Mouse (Mus musculus) bone marrow, adult 2 months (tissue): Measurements from ENCODE around the gene Taf7l. TPM values are rescaled to one million over a fixed set of nuclear protein-coding genes. Genes with fewer than 3 reads are reported as not detected.

ENCODE experiments used
- H3K27ac ChIP-seq: fragments of 200-500 bp; 2 replicates; pipeline ENCODE4 v1.5.1; 2012; ENCODE audit warnings: low read depth, mild to moderate bottlenecking, control low read depth, inconsistent platforms, low read length; ENCODE audit not compliant: control insufficient read depth, poor library complexity, insufficient read depth
- H3K4me1 ChIP-seq: fragments of 200-500 bp; 2 replicates; pipeline ENCODE4 v1.6.1; 2011; ENCODE audit warnings: low read length; ENCODE audit not compliant: control insufficient read depth, insufficient read depth
- H3K4me3 ChIP-seq: fragments of 200-500 bp; replicated peaks from 2 replicates; pipeline ENCODE3; 2011; ENCODE audit warnings: mild to moderate bottlenecking, low read depth, low read length, control low read depth; ENCODE audit not compliant: control insufficient read depth
- CTCF ChIP-seq: fragments of 200-500 bp; IDR thresholded peaks from 2 replicates; pipeline ENCODE4 v1.5.1; 2011; ENCODE audit warnings: low read length, control low read depth; ENCODE audit not compliant: control insufficient read depth, insufficient read depth
- POLR2A ChIP-seq: fragments of 200-500 bp; IDR thresholded peaks from 2 replicates; pipeline ENCODE4 v1.6.1; 2011; ENCODE audit warnings: low read depth, mild to moderate bottlenecking, control low read depth, low read length, borderline replicate concordance; ENCODE audit not compliant: control insufficient read depth
- WGBS: fragments of 180-500 bp; shearing (Covaris S2); methylation state at CpG from one replicate; pipeline ENCODE4 v1.1.7; 2018; 5-methylcytosine and 5-hydroxymethylcytosine counted together
- polyA plus RNA-seq: library from polyadenylated mRNA; stranded (reverse); fragments of >200 nt; gene quantifications from 2 replicates; pipeline ENCODE4 v1.2.4, GENCODE M21; 2011; ENCODE audit warnings: low replicate concordance; ENCODE audit not compliant: missing spikeins, insufficient read depth, insufficient read length

The Taf7l gene
- polyA plus RNA-seq, 1 experiment = not detected

GRCm38 (mm10) chrX:134426819-134427218 is 49.5 kb downstream of the Taf7l start:
- 85% methylated on average over 6 of the region's 6 CpGs for WGBS
- TF ChIP-seq CTCF (no peak), POLR2A (no peak)
- no peak overlapping the region for H3K27ac ChIP-seq
- no peak overlapping the region for H3K4me3 ChIP-seq
- no peaks in the 10 kb centered on the region for H3K4me1 ChIP-seq

GRCm38 (mm10) chrX:134425798-134426197 is 50.5 kb downstream of the Taf7l start:
- WGBS = 85% methylated on average over 10 of the region's 10 CpGs
- no peaks in the 10 kb centered on the region for H3K4me1 ChIP-seq
- no peak overlapping the region for H3K4me3 ChIP-seq
- no peak overlapping the region for H3K27ac ChIP-seq
- TF ChIP-seq CTCF = no peak

GRCm38 (mm10) chrX:134424263-134424662 is 52.0 kb downstream of the Taf7l start:
- H3K4me1 ChIP-seq = no peaks in the 10 kb centered on the region
- no peak for TF ChIP-seq CTCF
- no peak for TF ChIP-seq POLR2A
- no peak overlapping the region for H3K4me3 ChIP-seq
- H3K27ac ChIP-seq = no peak overlapping the region
- WGBS = 75% methylated on average over 5 of the region's 5 CpGs

GRCm38 (mm10) chrX:134420097-134420496 is 56.2 kb downstream of the Taf7l start:
- Histone ChIP-seq H3K27ac (no peak overlapping the region), H3K4me1 (no peaks in the 10 kb centered on the region), H3K4me3 (no peak overlapping the region)
- TF ChIP-seq POLR2A (no peak), CTCF (no peak)
- 80% methylated on average over 5 of the region's 5 CpGs for WGBS

GRCm38 (mm10) chrX:134412096-134412495 is 64.2 kb downstream of the Taf7l start:
- no peaks in the 10 kb centered on the region for H3K4me1 ChIP-seq
- no peak overlapping the region for H3K4me3 ChIP-seq
- 38% methylated on average over 1 of the region's 1 CpGs for WGBS
- H3K27ac ChIP-seq = no peak overlapping the region
- TF ChIP-seq POLR2A (no peak), CTCF (no peak)

Other genes starting within 250 kb of the Taf7l start
- gene Trmt2b, start 199.5 kb downstream of the Taf7l start, polyA plus RNA-seq = 7.7 and 9.4 TPM in 2 replicates
- gene Tmem35a, start 181.3 kb downstream of the Taf7l start, polyA plus RNA-seq = not detected in 2 replicates
- 16.3 and 17.4 TPM in 2 replicates for gene Cenpi, start 168.4 kb downstream of the Taf7l start, polyA plus RNA-seq
- 0.84 and 2.0 TPM in 2 replicates for gene Drp2, start 71.9 kb downstream of the Taf7l start, polyA plus RNA-seq
- 11.6 and 28.4 TPM in 2 replicates for gene Timm8a1, start 65.4 kb upstream of the Taf7l start, polyA plus RNA-seq
- gene Btk, start 107.1 kb upstream of the Taf7l start, polyA plus RNA-seq = 43.9 and 79.4 TPM in 2 replicates
- gene Rpl36a, start 109.2 kb upstream of the Taf7l start, polyA plus RNA-seq = 431 and 606 TPM in 2 replicates
- gene Gla, start 124.6 kb upstream of the Taf7l start, polyA plus RNA-seq = 1.5 and 6.8 TPM in 2 replicates
- gene Hnrnph2, start 124.7 kb upstream of the Taf7l start, polyA plus RNA-seq = 50.4 and 53.5 TPM in 2 replicates
- 1.2 and 2.5 TPM in 2 replicates for gene Armcx4, start 210.0 kb upstream of the Taf7l start, polyA plus RNA-seq
- 3.2 and 4.7 TPM in 2 replicates for gene Armcx1, start 241.5 kb upstream of the Taf7l start, polyA plus RNA-seq